Mouse (Mus musculus): ENCODE results near the gene Sntn.

Gene Sntn

DNA sequence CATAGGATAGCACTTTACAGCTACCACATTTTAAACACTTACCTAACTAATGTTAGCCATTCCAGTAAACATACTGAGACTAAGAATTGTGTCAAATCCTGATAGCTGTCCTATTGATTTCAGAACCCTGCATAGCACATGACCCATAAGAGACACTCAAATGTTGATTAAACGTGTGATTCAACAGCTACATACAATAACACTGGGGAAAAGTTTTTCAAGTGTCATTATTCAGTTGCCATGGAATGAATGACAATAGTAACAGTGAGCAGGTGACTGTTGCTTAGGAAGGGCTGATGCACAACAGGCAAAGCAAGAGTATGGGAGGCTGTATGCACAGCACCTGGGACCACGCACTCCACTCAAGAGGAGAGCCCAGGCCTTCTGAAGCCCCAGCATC lies at the start of gene Sntn:
TSS of gene Sntn (plus strand) at position 301 of the 400 bp plus-strand sequence.
- no peak for DNase-seq (ENCODE audit: low spot score in 2 of 2)

DNA sequence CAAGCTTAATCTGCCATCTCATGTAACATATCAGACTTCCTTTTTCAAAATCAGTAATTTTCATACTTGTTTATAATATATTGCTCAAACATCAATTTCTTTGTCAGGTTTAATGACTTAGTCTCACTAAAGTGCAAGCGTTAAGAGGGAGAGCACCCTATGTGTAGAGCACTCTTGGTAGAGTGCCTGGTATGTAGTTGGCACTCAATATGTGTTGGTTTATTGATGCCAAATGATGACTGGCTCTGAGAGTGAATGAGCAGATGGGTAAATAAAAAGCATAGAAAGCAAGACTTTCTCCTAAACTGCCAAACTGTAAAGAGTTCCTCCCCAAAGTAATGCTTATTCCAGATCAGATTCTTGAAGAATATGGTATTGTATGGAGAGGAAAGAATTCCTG lies 20.8 kb upstream of the Sntn start:
- DNase-seq (ENCODE audit: low spot score in 2 of 2) = no peak

DNA sequence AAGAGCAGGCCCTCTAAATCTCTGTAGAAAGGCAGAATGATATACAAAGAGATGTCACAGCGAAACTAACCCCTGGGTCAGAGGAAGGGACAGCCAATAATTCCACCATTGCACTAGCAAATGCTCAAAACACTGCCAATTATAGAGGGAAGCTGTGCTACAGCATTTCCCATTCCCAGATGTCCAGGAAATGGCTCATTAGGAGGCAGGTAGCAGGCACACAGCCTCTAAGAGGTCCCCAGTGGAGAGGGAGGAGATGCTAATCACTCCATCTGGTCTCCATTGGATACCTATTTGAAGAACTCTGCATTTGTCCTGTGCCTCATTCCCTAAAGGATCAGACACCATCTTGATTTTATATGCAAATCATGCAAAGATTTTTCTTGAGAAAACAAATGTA lies 19.6 kb upstream of the Sntn start:
- no peak for DNase-seq (ENCODE audit: low spot score in 2 of 2)

DNA sequence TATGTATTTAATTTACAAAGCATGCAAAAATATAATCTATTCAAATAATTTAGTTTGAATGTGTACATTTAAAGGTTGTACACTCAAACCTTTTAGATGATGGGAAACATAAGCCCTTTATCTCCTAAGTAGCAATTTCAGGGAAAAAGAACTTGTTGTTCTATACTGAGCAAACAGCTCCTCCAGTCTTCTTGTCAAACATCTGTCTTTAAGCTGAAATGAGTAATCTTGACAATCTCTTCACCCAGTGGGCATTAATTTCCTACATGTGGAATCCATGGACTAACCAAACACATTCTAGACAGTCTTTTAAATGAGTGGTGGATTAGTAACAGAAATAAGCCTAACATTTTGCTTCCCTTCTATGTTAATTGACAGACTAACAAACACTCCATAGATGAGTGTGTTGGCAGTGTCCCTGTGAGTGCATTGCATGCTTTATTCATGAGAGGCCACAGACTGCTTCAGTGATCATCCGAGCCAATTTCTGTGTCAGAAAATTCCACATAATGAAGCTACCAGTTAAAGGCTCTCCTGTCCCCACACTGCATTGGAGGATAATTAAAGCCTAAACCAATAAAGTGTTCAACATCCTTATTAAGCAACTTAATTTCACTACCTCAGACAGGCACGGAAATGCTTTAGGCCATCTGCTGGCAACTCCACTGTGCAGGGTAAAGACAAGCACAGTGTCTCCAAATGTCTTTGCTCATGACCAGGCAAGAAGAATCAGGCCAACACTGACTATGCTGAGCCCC lies 19.0 kb upstream of the Sntn start:
- DNase-seq (ENCODE audit: low spot score in 2 of 2) = no peak

DNA sequence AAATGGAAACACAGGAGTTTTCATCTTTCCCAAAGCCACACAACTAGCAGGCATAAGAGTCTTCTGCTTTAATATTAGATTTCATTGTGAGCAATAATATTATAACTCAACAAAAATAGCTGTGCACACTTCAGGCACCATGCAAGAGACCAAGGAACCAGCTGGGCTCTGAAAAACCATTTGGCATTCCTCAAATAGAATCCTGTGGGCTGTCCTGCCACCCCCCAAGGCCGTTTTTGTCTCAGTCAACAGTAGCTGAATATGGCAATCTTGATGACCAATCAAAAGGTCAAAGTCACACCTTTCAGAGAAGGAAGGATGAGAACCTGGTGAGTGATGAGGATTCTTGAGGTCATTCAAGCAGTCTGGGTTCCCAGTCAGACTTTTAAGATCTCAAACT lies 16.0 kb downstream of the Sntn start:
- no peak for DNase-seq (ENCODE audit: low spot score in 2 of 2)

DNA sequence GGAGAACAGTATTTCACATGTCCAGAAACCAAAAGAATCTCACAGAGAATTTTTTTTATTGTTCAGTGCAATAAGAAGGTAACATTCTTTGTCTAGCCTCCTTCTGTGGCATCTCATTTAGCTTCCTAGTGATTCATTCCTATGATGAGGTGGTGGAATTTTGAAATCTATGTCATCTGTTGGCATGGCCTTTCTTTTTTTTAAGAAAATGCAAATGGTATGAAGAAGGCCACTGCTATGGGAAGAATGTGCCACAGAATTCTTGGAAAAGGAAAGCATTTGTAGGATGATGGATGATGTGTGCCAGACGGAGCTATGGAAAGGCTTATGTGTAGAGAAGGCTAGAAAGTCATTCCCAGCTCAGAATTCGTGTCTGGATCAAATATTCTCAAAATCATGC lies 19.8 kb downstream of the Sntn start:
- DNase-seq (ENCODE audit: low spot score in 2 of 2) = no peak

DNA sequence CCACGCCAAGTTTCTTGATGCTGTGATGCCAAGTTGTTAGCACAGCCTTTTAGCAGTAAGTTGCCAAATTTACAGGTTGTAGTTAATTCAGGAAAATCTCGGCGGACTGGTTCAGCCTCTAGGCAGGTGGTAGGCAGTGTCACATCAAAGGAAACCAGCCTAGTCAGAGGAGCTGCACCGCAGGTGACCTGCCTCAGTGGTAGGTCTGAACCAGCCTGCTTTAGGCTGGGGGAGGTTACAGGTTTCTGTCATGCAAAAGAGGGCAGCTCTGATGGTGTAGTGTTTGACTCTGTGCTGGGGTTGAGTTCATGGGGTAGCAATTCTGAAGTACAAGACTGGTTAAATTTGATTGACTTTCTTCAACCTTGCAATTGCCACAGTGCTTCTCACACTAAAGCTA lies 61.6 kb downstream of the Sntn start:
- no peak for DNase-seq (ENCODE audit: low spot score in 2 of 2)

Measured in frontal cortex, postnatal 14 days (tissue).